Mouse (Mus musculus) stomach, embryonic 15.5 days (tissue): ENCODE results near the gene Chn2. TPM values are rescaled to one million over a fixed set of nuclear protein-coding genes. Genes with fewer than 3 reads are reported as not detected.

ENCODE experiments used
- ATAC-seq: fragments of 200-750 bp; cut with Nextera tagmentation; 2 replicates; pipeline ENCODE4 v1.8.0; 2017; ENCODE audit warnings: low read depth, moderate number of reproducible peaks, moderate TSS enrichment; ENCODE audit not compliant: insufficient read depth, low FRiP score
- H3K27ac ChIP-seq: fragments of 300-500 bp; sonication (generic); 2 replicates; pipeline ENCODE4 v1.5.1; 2015; ENCODE audit warnings: mild to moderate bottlenecking, inconsistent platforms
- H3K27me3 ChIP-seq: fragments of 300-500 bp; sonication (generic); replicated peaks from 2 replicates; pipeline ENCODE4 v1.6.1; 2015; ENCODE audit warnings: inconsistent platforms
- H3K36me3 ChIP-seq: fragments of 300-500 bp; sonication (generic); 2 replicates; pipeline ENCODE4 v1.6.1; 2015; ENCODE audit warnings: inconsistent platforms
- H3K4me1 ChIP-seq: fragments of 300-500 bp; sonication (generic); 2 replicates; pipeline ENCODE4 v1.6.1; 2015; ENCODE audit warnings: inconsistent platforms
- H3K4me2 ChIP-seq: fragments of 300-500 bp; sonication (generic); 2 replicates; pipeline ENCODE4 v1.6.1; 2015; ENCODE audit warnings: mild to moderate bottlenecking, inconsistent platforms
- H3K4me3 ChIP-seq: fragments of 300-500 bp; sonication (generic); replicated peaks from 2 replicates; pipeline ENCODE4 v1.5.1; 2015; ENCODE audit warnings: inconsistent platforms
- H3K9ac ChIP-seq: fragments of 300-500 bp; sonication (generic); 2 replicates; pipeline ENCODE4 v1.6.1; 2015; ENCODE audit warnings: inconsistent platforms
- H3K9me3 ChIP-seq: fragments of 300-500 bp; sonication (generic); 2 replicates; pipeline ENCODE4 v1.6.1; 2016; ENCODE audit warnings: inconsistent platforms
- WGBS: fragments of 180-500 bp; shearing (Covaris S2); methylation state at CpG from one replicate; pipeline ENCODE4 v1.1.7; 2015; 5-methylcytosine and 5-hydroxymethylcytosine counted together
- polyA plus RNA-seq: library from polyadenylated mRNA; unstranded; fragments of >200 nt; fragmentation: Nextera tagmentation; extraction: Ambion mirVana; gene quantifications from 2 replicates; pipeline ENCODE4 v1.2.1, GENCODE M21; 2015

Chn2 gene
- polyA plus RNA-seq, 1 experiment from 2014 or later, result 15.6 TPM

GRCm38 (mm10) chr6:54045748-54046721 lies 6.7 kb downstream of the Chn2 start:
- Histone ChIP-seq H3K27ac (no peak overlapping the region), H3K9ac (no peak overlapping the region), H3K4me1 (no peaks in the 10 kb centered on the region), H3K36me3 (no peaks in the 10 kb centered on the region), H3K4me2 (no peak overlapping the region), H3K9me3 (no peaks in the 10 kb centered on the region), H3K4me3 (no peak overlapping the region), H3K27me3 (no peaks in the 10 kb centered on the region)
- WGBS, result 79% methylated on average over 8 of the region's 8 CpGs
- ATAC-seq, result no peak

DNA sequence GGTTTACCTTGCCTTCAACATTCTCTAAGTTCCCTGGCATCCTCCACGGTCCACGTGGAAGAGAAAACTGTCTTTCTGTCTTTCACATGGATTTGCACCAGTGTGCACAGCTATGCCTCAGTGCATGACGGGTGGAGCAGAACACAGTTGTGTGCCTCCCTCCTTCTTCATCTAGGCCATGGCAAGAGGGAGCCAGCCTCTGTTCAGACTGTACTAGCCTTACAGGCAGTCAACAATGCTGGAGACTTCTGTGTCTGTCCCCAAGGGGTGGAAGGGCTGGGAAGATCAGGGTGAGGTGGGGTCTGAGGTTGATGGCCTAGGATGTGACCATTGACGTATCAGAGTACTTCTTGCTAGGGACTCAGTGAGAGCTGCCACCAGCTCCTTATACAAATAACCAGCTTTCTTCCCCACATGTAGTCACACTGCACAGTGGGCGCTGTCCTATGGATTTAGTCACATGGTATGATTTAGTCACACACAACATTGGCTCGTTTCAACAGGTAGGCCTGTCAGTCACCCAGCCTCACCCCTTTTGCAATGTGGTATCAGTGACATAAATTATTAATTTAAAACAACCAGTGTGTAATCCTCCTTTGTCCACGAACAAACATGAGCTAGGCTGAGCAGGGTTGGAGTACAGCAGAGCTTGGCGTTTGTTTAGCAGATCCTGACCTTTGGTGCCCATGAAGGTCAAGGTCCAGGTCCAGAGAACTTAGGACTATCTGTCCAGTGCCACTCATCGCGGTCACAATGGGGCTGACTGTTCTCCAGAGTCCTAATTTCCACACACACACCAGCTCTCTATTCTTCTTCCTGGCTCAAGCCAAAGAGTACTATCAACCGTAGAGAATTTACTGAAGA lies 7.8 kb downstream of the Chn2 start:
- H3K4me1 ChIP-seq, result no peaks in the 10 kb centered on the region
- peak; percentile 53 for ATAC-seq

DNA sequence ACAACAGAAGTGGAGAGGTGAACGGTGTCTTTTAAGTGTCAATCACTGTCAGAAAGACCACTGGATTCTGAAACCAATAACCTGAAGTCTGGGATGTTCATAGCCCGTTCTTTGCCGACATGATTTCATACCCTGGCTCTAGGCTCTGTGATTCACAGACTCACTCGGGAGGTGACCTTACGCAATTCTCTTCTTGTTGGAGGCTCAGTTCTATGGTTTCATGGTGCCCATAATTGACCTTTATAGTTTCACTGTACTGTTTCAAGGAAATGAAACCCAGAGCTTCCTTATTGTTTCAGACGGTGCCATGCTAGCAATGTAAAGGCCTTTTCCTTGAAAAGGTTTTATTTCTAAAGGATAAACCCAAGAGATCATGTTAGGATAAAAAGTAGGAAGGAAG lies 9.4 kb downstream of the Chn2 start:
- no peak overlapping the region for H3K27ac ChIP-seq
- H3K27me3 ChIP-seq, result no peaks in the 10 kb centered on the region
- no peaks in the 10 kb centered on the region for H3K9me3 ChIP-seq
- no peak overlapping the region for H3K9ac ChIP-seq
- no peaks in the 10 kb centered on the region for H3K4me1 ChIP-seq
- no peak overlapping the region for H3K4me3 ChIP-seq
- no peak overlapping the region for H3K4me2 ChIP-seq
- WGBS, result 82% methylated on average over 6 of the region's 6 CpGs
- no peaks in the 10 kb centered on the region for H3K36me3 ChIP-seq
- ATAC-seq, result no peak

More for the DNA sequence above, 7.8 kb downstream of the Chn2 start:
- Histone ChIP-seq H3K9ac (no peak overlapping the region), H3K4me3 (no peak overlapping the region), H3K9me3 (no peaks in the 10 kb centered on the region), H3K27ac (no peak overlapping the region), H3K27me3 (no peaks in the 10 kb centered on the region), H3K4me2 (no peak overlapping the region), H3K36me3 (no peaks in the 10 kb centered on the region)
- 70% methylated on average over 11 of the region's 11 CpGs for WGBS

GRCm38 (mm10) chr6:54051173-54051572 lies 11.8 kb downstream of the Chn2 start:
- Histone ChIP-seq H3K9ac (no peak overlapping the region), H3K36me3 (no peaks in the 10 kb centered on the region), H3K4me2 (no peak overlapping the region), H3K4me3 (no peak overlapping the region), H3K9me3 (no peaks in the 10 kb centered on the region), H3K4me1 (no peaks in the 10 kb centered on the region), H3K27me3 (no peaks in the 10 kb centered on the region), H3K27ac (no peak overlapping the region)
- WGBS, result 67% methylated on average over 7 of the region's 7 CpGs
- no peak for ATAC-seq

GRCm38 (mm10) chr6:54052124-54052523 lies 12.8 kb downstream of the Chn2 start:
- Histone ChIP-seq H3K4me3 (no peak overlapping the region), H3K4me1 (no peaks in the 10 kb centered on the region), H3K27me3 (no peaks in the 10 kb centered on the region), H3K36me3 (no peaks in the 10 kb centered on the region), H3K4me2 (no peak overlapping the region), H3K27ac (no peak overlapping the region), H3K9me3 (no peaks in the 10 kb centered on the region), H3K9ac (no peak overlapping the region)
- 89% methylated on average over 7 of the region's 7 CpGs for WGBS
- no peak for ATAC-seq

- WGBS, result 89% methylated on average over 1 of the region's 1 CpGs
- H3K36me3 ChIP-seq, result no peaks in the 10 kb centered on the region
- H3K4me3 ChIP-seq, result no peak overlapping the region
- H3K4me2 ChIP-seq, result no peak overlapping the region
- ATAC-seq, result no peak
- no peak overlapping the region for H3K27ac ChIP-seq
- H3K4me1 ChIP-seq, result no peaks in the 10 kb centered on the region
- H3K27me3 ChIP-seq, result no peaks in the 10 kb centered on the region
- no peaks in the 10 kb centered on the region for H3K9me3 ChIP-seq
- no peak overlapping the region for H3K9ac ChIP-seq
Measured at GRCm38 (mm10) chr6:54052666-54053065, 13.3 kb downstream of the Chn2 start.

DNA sequence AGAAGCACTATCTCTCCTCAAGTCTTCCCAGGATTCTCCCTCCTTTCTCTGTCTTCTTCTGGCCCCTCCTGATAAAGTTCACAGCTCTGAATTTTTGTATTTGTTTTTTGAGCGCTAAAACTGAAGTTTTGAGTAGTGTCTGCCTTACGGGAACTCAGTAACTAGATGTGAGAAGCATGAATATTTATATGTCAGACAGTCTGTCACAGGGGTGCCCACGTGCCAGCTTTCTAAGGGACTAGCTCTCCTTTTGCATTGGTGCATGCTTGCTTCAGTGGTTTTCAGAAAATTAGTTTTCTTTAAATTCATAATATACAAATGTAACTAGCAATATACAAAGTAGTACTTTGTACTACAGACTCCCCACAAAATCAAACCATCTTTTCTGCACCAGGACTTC lies 14.0 kb downstream of the Chn2 start:
- WGBS, result 81% methylated on average over 3 of the region's 3 CpGs
- Histone ChIP-seq H3K4me2 (no peak overlapping the region), H3K9me3 (no peaks in the 10 kb centered on the region)

DNA sequence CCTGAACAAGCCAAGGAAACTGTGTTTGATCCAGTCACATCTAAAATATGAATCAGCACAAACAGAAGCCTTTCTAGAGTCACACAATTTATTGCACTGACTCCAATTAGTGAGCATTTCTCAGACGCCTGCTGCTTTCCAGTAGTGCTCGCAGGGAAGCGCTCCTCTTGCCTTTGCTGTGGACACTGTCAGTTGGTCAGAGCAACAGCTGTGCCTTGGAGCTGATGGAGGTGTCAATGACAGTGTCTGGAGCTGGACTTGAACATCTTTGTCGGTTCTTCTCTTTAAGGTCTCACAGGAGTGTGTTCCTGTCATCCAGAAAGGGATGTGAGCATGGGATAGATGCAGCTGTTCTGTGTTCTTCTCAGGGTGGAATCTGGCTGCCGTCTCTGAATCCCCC lies 16.0 kb downstream of the Chn2 start:
- no peak overlapping the region for H3K4me3 ChIP-seq
- 64% methylated on average over 5 of the region's 5 CpGs for WGBS
- no peaks in the 10 kb centered on the region for H3K27me3 ChIP-seq
- H3K27ac ChIP-seq, result no peak overlapping the region
- H3K4me1 ChIP-seq, result peaks cover 6% of the 10 kb centered on the region; the same call in 1 of the 2 replicates
- H3K36me3 ChIP-seq, result no peaks in the 10 kb centered on the region
- no peak for ATAC-seq
- no peak overlapping the region for H3K4me2 ChIP-seq
- H3K9ac ChIP-seq, result no peak overlapping the region
- H3K9me3 ChIP-seq, result no peaks in the 10 kb centered on the region

More for the DNA sequence above, 14.0 kb downstream of the Chn2 start:
- Histone ChIP-seq H3K27ac (no peak overlapping the region), H3K4me3 (no peak overlapping the region), H3K9ac (no peak overlapping the region), H3K36me3 (no peaks in the 10 kb centered on the region), H3K27me3 (no peaks in the 10 kb centered on the region), H3K4me1 (no peaks in the 10 kb centered on the region)
- ATAC-seq, result no peak

GRCm38 (mm10) chr6:54056548-54057532 lies 17.5 kb downstream of the Chn2 start:
- Histone ChIP-seq H3K36me3 (no peaks in the 10 kb centered on the region), H3K4me3 (no peak overlapping the region), H3K4me1 (peaks cover 12% of the 10 kb centered on the region; the same call in 1 of the 2 replicates), H3K9me3 (no peaks in the 10 kb centered on the region), H3K27me3 (no peaks in the 10 kb centered on the region), H3K9ac (no peak overlapping the region), H3K4me2 (no peak overlapping the region), H3K27ac (no peak overlapping the region)
- ATAC-seq, result no peak
- 71% methylated on average over 18 of the region's 18 CpGs for WGBS

DNA sequence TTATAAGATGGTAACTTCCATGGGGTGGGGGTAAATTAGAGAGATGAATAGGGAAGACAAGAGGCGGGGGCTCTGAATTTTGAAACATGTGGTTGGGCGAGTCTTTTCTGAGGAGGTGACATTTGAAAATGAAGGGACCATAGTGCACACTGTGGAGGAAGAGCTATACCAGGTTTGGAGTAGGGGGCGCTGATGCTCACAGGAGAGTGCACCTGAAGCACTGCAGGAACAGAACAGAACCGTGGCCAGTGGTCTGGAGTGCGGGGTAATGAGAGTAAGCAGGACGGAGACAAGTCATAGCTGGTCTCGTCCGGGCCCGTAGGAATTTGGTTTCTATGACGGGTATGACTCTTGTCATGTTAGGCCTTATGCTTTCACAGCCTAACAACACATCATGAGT lies 18.3 kb downstream of the Chn2 start:
- no peak overlapping the region for H3K4me2 ChIP-seq
- peaks cover 15% of the 10 kb centered on the region; the same call in 1 of the 2 replicates for H3K4me1 ChIP-seq
- no peaks in the 10 kb centered on the region for H3K36me3 ChIP-seq
- no peaks in the 10 kb centered on the region for H3K9me3 ChIP-seq
- no peaks in the 10 kb centered on the region for H3K27me3 ChIP-seq
- H3K4me3 ChIP-seq, result no peak overlapping the region
- H3K27ac ChIP-seq, result no peak overlapping the region
- no peak overlapping the region for H3K9ac ChIP-seq
- ATAC-seq, result no peak
- WGBS, result 79% methylated on average over 10 of the region's 10 CpGs

DNA sequence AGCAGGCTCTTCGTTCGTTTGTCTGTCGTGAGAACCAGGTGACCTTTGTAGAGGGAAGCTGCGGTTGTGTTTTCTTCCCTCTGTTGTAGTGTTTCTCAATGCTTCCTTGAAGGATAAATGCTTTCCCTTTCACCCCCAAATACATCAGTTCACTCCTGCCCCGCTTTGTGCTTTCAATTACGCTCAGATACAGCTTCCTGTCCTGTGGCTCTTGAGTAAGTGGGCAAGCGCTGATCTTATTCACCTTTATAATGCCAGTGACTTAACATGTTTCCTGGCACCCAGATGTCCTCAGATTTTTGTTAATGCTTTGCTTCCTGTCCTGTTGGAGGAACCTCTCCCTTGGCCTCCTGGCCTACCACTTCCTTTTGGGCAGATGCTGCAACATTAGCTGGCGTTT lies 19.5 kb downstream of the Chn2 start:
- H3K27me3 ChIP-seq, result no peaks in the 10 kb centered on the region
- no peak for ATAC-seq
- H3K4me1 ChIP-seq, result peaks cover 15% of the 10 kb centered on the region; the same call in 1 of the 2 replicates
- 62% methylated on average over 8 of the region's 8 CpGs for WGBS
- no peaks in the 10 kb centered on the region for H3K36me3 ChIP-seq
- no peak overlapping the region for H3K4me2 ChIP-seq
- H3K9me3 ChIP-seq, result no peaks in the 10 kb centered on the region
- H3K27ac ChIP-seq, result no peak overlapping the region
- no peak overlapping the region for H3K4me3 ChIP-seq
- no peak overlapping the region for H3K9ac ChIP-seq
